Comparison of ENCODE assay signal across 11 mouse cellular contexts in genomic region chr11:6198449-6198848, GRCm38 (mm10). TPM values are rescaled to one million over a fixed set of nuclear protein-coding genes. Genes with fewer than 3 reads are reported as not detected.
DNase-seq lines count a peak whose midpoint lies in the region; ATAC-seq and TF ChIP-seq lines count a peak whose summit lies in the region.
"Had no signal": no experiment of that assay in that cellular context is flagged by ENCODE, and none has a peak within 500 bp of the region (broad histone marks: within the 10 kb centered on the region; RNA-seq: fewer than 3 reads in every experiment).

No protein-coding gene starts in this region.

- H3K27me3 ChIP-seq in heart, embryonic 15.5 days: no peaks in the 10 kb centered on the region
- H3K27me3 ChIP-seq in hindbrain, embryonic 13.5 days: 0 out of 2 replicates have a peak, but pooled peaks cover 2% of the 10 kb centered on the region
- no peaks in the 10 kb centered on the region for H3K27me3 ChIP-seq in midbrain, embryonic 12.5 days

- no peaks in the 10 kb centered on the region for H3K9me3 ChIP-seq in heart, embryonic 15.5 days (replicated peaks)
- no peaks in the 10 kb centered on the region for H3K9me3 ChIP-seq in hindbrain, embryonic 13.5 days
- H3K9me3 ChIP-seq in midbrain, embryonic 12.5 days: no peaks in the 10 kb centered on the region
- H3K9me3 ChIP-seq: G1E had no signal

- H3K36me3 ChIP-seq in heart, embryonic 15.5 days: no peaks in the 10 kb centered on the region
- H3K36me3 ChIP-seq in hindbrain, embryonic 13.5 days: no peaks in the 10 kb centered on the region
- no peaks in the 10 kb centered on the region for H3K36me3 ChIP-seq in midbrain, embryonic 12.5 days

- TF ChIP-seq CTCF in bone marrow macrophage, adult 2 months (IDR thresholded peaks at IDR 0.05; ENCODE audit: low read depth, low read length): no peak

- ATAC-seq in heart, embryonic 15.5 days (replicated peaks; ENCODE audit: insufficient number of reproducible peaks, insufficient read depth, low FRiP score, low read depth): no peak
- ATAC-seq in hindbrain, embryonic 13.5 days (ENCODE audit: low FRiP score): no peak
- no peak for ATAC-seq in midbrain, embryonic 12.5 days (ENCODE audit: low FRiP score, low read depth)

- H3K27ac ChIP-seq in heart, embryonic 15.5 days: no peak overlapping the region
- H3K27ac ChIP-seq in bone marrow macrophage, adult 2 months (ENCODE audit: insufficient read depth, low read depth, low read length): no peak overlapping the region
- H3K27ac ChIP-seq in hindbrain, embryonic 13.5 days: no peak overlapping the region
- H3K27ac ChIP-seq in midbrain, embryonic 12.5 days (replicated peaks): no peak overlapping the region

- no peak for DNase-seq in heart, postnatal 4 days
- DNase-seq in spleen, postnatal 10 days (ENCODE audit: low spot score in 2 of 2): no peak
- DNase-seq in adrenal gland, postnatal 14 days: no peak
- no peak for DNase-seq in right cerebral cortex, postnatal 25 days
- DNase-seq: gastrocnemius, postnatal 36 days; thymus, adult 2 months had no signal

- H3K4me1 ChIP-seq in heart, embryonic 15.5 days (replicated peaks): peaks cover 18% of the 10 kb centered on the region
- H3K4me1 ChIP-seq in bone marrow macrophage, adult 2 months (ENCODE audit: control insufficient read depth, insufficient read depth, low read length): peaks cover 22% of the 10 kb centered on the region
- peaks cover 31% of the 10 kb centered on the region for H3K4me1 ChIP-seq in hindbrain, embryonic 13.5 days (replicated peaks)
- peaks cover 24% of the 10 kb centered on the region for H3K4me1 ChIP-seq in midbrain, embryonic 12.5 days

- H3K9ac ChIP-seq in heart, embryonic 15.5 days: no peak overlapping the region
- 0 out of 2 replicates have a peak overlapping the region, but pooled peaks have one; percentile 97 for H3K9ac ChIP-seq in hindbrain, embryonic 13.5 days
- H3K9ac ChIP-seq in midbrain, embryonic 12.5 days (replicated peaks): no peak overlapping the region

- 80% methylated on average over 4 of the region's 4 CpGs for WGBS in heart, embryonic 15.5 days
- 93% methylated on average over 4 of the region's 4 CpGs for WGBS in hindbrain, embryonic 13.5 days
- 92% methylated on average over 4 of the region's 4 CpGs for WGBS in midbrain, embryonic 12.5 days

- peak overlapping the region; percentile 90; the same call in 1 of the 2 replicates for H3K4me3 ChIP-seq in heart, embryonic 15.5 days
- H3K4me3 ChIP-seq in bone marrow macrophage, adult 2 months (ENCODE audit: insufficient read depth, low read length): peak overlapping the region; percentile 8
- H3K4me3 ChIP-seq in hindbrain, embryonic 13.5 days: peak overlapping the region; percentile 98
- H3K4me3 ChIP-seq in midbrain, embryonic 12.5 days: peak overlapping the region; percentile 84

- peak overlapping the region; percentile 91 for H3K4me2 ChIP-seq in heart, embryonic 15.5 days
- H3K4me2 ChIP-seq in hindbrain, embryonic 13.5 days: peak overlapping the region; percentile 97
- H3K4me2 ChIP-seq in midbrain, embryonic 12.5 days (replicated peaks): peak overlapping the region; percentile 88

- no peak for TF ChIP-seq POLR2A in bone marrow macrophage, adult 2 months (IDR thresholded peaks at IDR 0.05; ENCODE audit: borderline replicate concordance, low read depth, low read length)

RNA-seq across cellular contexts. Expression of gene A730071L15Rik, which starts 1.4 kb away (rescaled TPM):
- 0.34 and 0.55 TPM in 2 replicates for polyA plus RNA-seq in heart, embryonic 15.5 days (2015; fragmentation: Nextera tagmentation; extraction: Ambion mirVana)
- total RNA-seq in heart, postnatal 4 days (2021): under 1 TPM in 1 of 2 experiments, not detected in 1; 0.20 TPM
- not detected in 2 replicates for polyA plus RNA-seq in bone marrow macrophage, adult 2 months (2012; ENCODE audit: insufficient read depth, insufficient read length, missing spikeins)
- 0.69 and 1.1 TPM in 2 replicates for polyA plus RNA-seq in hindbrain, embryonic 13.5 days (2015; fragmentation: Nextera tagmentation; extraction: Ambion mirVana)
- polyA plus RNA-seq in midbrain, embryonic 12.5 days (2016; fragmentation: Nextera tagmentation; extraction: Ambion mirVana): 0.38 and 0.41 TPM in 2 replicates
- not detected in 2 replicates for total RNA-seq in adrenal gland, postnatal 14 days (2021)
- polyA plus RNA-seq: G1E had no signal

RNA-seq across cellular contexts. Expression of gene Nudcd3, which starts 1.8 kb away (rescaled TPM):
- polyA plus RNA-seq in heart, embryonic 15.5 days (2015; fragmentation: Nextera tagmentation; extraction: Ambion mirVana): 28.9 and 33.5 TPM in 2 replicates
- 10 to 100 TPM; 64.2 to 66.8 TPM for total RNA-seq in heart, postnatal 4 days (2021)
- 30.6 and 35.0 TPM in 2 replicates for polyA plus RNA-seq in bone marrow macrophage, adult 2 months (2012; ENCODE audit: insufficient read depth, insufficient read length, missing spikeins)
- 61.5 and 64.7 TPM in 2 replicates for polyA plus RNA-seq in hindbrain, embryonic 13.5 days (2015; fragmentation: Nextera tagmentation; extraction: Ambion mirVana)
- 55.0 and 55.9 TPM in 2 replicates for polyA plus RNA-seq in midbrain, embryonic 12.5 days (2016; fragmentation: Nextera tagmentation; extraction: Ambion mirVana)
- total RNA-seq in adrenal gland, postnatal 14 days (2021): 46.6 and 49.7 TPM in 2 replicates

RNA-seq across cellular contexts. Expression of gene Npc1l1, which starts 31.5 kb away (rescaled TPM):
- not detected in 2 replicates for polyA plus RNA-seq in heart, embryonic 15.5 days (2015; fragmentation: Nextera tagmentation; extraction: Ambion mirVana)
- total RNA-seq in heart, postnatal 4 days (2021): under 1 TPM in 1 of 2 experiments, not detected in 1; 0.07 TPM
- polyA plus RNA-seq in bone marrow macrophage, adult 2 months (2012; ENCODE audit: insufficient read depth, insufficient read length, missing spikeins): not detected in 2 replicates
- polyA plus RNA-seq in hindbrain, embryonic 13.5 days (2015; fragmentation: Nextera tagmentation; extraction: Ambion mirVana): 0.04 and 0.05 TPM in 2 replicates
- not detected in 2 replicates for polyA plus RNA-seq in midbrain, embryonic 12.5 days (2016; fragmentation: Nextera tagmentation; extraction: Ambion mirVana)
- total RNA-seq in adrenal gland, postnatal 14 days (2021): not detected in 2 replicates
- polyA plus RNA-seq: G1E had no signal

Comparison
In these comparisons a context has a peak if more than half of its experiments do, and no peak if none do; other contexts are left out.
1. H3K4me3 ChIP-seq: peak in every context shown above with its lines; median percentile 98 in hindbrain, embryonic 13.5 days; 90 in heart, embryonic 15.5 days; 84 in midbrain, embryonic 12.5 days; 8 in bone marrow macrophage, adult 2 months.